Mouse (Mus musculus) intestine, embryonic 15.5 days (tissue): ENCODE data around the gene Gm17622. TPM values are rescaled to one million over a fixed set of nuclear protein-coding genes. Genes with fewer than 3 reads are reported as not detected.

ENCODE experiments used
- ATAC-seq: fragments of 200-750 bp; cut with Nextera tagmentation; 2 replicates; pipeline ENCODE4 v1.8.0; 2017; ENCODE audit warnings: moderate TSS enrichment, moderate library complexity
- H3K27ac ChIP-seq: fragments of 300-500 bp; sonication (generic); 2 replicates; pipeline ENCODE4 v1.5.1; 2015; ENCODE audit warnings: mild to moderate bottlenecking, inconsistent platforms
- H3K27me3 ChIP-seq: fragments of 300-500 bp; sonication (generic); replicated peaks from 2 replicates; pipeline ENCODE4 v1.6.1; 2015; ENCODE audit warnings: inconsistent platforms
- H3K36me3 ChIP-seq: fragments of 300-500 bp; sonication (generic); 2 replicates; pipeline ENCODE4 v1.6.1; 2015; ENCODE audit warnings: inconsistent platforms
- H3K4me1 ChIP-seq: fragments of 300-500 bp; sonication (generic); replicated peaks from 2 replicates; pipeline ENCODE4 v1.6.1; 2015; ENCODE audit warnings: inconsistent platforms
- H3K4me2 ChIP-seq: fragments of 300-500 bp; sonication (generic); replicated peaks from 2 replicates; pipeline ENCODE4 v1.6.1; 2015; ENCODE audit warnings: mild to moderate bottlenecking, inconsistent platforms
- H3K4me3 ChIP-seq: fragments of 300-500 bp; sonication (generic); replicated peaks from 2 replicates; pipeline ENCODE4 v1.5.1; 2015; ENCODE audit warnings: inconsistent platforms
- H3K9ac ChIP-seq: fragments of 300-500 bp; sonication (generic); 2 replicates; pipeline ENCODE4 v1.6.1; 2015; ENCODE audit warnings: inconsistent platforms
- H3K9me3 ChIP-seq: fragments of 300-500 bp; sonication (generic); 2 replicates; pipeline ENCODE4 v1.6.1; 2016; ENCODE audit warnings: inconsistent platforms
- WGBS: fragments of 180-500 bp; shearing (Covaris S2); methylation state at CpG from one replicate; pipeline ENCODE4 v1.1.7; 2015; 5-methylcytosine and 5-hydroxymethylcytosine counted together
- polyA plus RNA-seq: library from polyadenylated mRNA; unstranded; fragments of >200 nt; fragmentation: Nextera tagmentation; extraction: Ambion mirVana; gene quantifications from 2 replicates; pipeline ENCODE4 v1.2.1, GENCODE M21; 2015

Gm17622 gene
- polyA plus RNA-seq, 1 experiment from 2014 or later, result not detected

DNA sequence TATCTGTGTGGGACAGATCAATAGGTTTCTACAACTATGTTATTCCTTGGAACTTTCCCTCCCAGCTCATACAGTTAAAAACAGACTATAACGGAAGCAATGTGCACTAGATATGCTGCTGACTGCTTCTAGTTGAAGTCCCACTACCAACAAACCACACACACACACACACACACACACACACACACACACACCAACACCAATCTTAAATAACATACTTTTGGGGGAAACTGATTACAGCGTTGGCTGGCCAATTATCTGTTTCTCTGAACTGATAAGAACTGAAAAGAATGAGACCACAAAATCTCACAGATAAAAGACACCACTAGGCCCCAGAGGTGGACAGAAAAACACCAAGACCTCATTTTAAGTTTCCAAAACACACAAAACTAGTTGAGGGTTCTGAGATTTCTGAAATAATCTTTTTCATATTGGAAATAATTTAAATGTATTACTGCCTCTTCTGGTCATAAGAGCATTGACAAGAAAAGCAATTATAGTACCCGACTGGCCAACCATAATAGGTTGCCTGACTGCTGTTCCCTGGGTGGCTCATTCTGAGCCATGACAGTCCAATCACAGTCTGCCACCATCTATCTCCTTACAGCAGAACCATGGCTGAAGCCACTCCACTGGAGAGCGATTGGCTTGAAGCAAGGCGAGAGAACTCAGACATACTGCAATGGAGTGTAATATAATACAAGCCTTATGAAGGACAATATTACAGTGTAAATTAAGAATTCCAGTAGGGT is 46.5 kb downstream of the Gm17622 start:
- Histone ChIP-seq H3K9ac (no peak overlapping the region), H3K27me3 (no peaks in the 10 kb centered on the region), H3K36me3 (no peaks in the 10 kb centered on the region), H3K9me3 (no peaks in the 10 kb centered on the region), H3K4me1 (peaks cover 4% of the 10 kb centered on the region; the same call in 1 of the 2 replicates), H3K4me3 (no peak overlapping the region), H3K27ac (no peak overlapping the region), H3K4me2 (no peak overlapping the region)
- 85% methylated on average over 5 of the region's 5 CpGs for WGBS
- no peak for ATAC-seq

- Histone ChIP-seq H3K9ac (no peak overlapping the region), H3K36me3 (no peaks in the 10 kb centered on the region), H3K9me3 (no peaks in the 10 kb centered on the region), H3K4me3 (no peak overlapping the region), H3K4me2 (no peak overlapping the region), H3K4me1 (no peaks in the 10 kb centered on the region), H3K27ac (no peak overlapping the region), H3K27me3 (no peaks in the 10 kb centered on the region)
- 66% methylated on average over 3 of the region's 3 CpGs for WGBS
- ATAC-seq, result no peak
Measured at GRCm38 (mm10) chr13:96538103-96538502, 47.6 kb downstream of the Gm17622 start.

Other genes with a start within 250 kb of the Gm17622 start
- 9.1 and 12.6 TPM in 2 replicates for gene Poc5, start 102.4 kb upstream of the Gm17622 start, polyA plus RNA-seq
- 0.13 and 0.14 TPM in 2 replicates for gene Ankdd1b, start 19.5 kb upstream of the Gm17622 start, polyA plus RNA-seq
- gene Polk, start 51.8 kb downstream of the Gm17622 start, polyA plus RNA-seq, result 8.4 and 8.8 TPM in 2 replicates
- gene Col4a3bp, start 51.9 kb downstream of the Gm17622 start, polyA plus RNA-seq, result 13.2 and 13.5 TPM in 2 replicates
- gene Hmgcr, start 180.2 kb downstream of the Gm17622 start, polyA plus RNA-seq, result 89.1 and 101 TPM in 2 replicates